ENCODE assay signal across 9 mouse cellular contexts in the genomic region with DNA sequence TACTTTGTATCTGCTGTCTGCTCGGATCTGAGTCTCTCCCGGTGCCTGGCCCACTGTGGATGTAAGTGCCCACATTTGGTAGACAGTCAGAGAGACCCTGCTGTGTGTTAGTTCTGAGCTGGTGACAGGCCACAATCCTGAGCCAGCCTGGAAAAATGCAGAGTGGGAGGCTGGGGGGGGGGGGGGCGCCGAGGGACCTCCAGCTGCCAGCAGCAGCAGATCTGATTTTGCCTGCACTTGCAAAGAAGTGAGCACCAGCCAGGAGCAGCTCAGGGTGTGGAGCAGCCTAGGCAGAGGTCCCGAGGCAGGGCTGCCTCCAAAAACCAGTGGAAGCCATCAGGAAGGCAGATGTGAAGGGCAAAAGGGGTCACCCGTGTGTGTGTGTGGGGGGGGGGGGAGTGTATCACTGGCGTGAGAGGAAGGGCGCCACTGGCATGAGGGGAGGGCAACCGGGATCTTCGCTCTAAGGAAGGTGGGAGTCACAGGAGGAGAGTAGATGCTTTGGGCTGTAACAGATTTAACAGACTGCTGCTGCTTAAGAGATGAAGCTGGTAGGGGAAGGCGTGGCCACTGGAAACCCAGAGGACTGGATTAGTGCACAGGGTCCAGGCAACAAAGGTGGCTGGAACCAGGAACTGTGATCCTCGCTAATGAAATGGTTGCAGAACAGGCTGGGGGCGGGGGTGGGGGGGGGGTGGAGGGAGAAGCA.
DNase-seq lines count a peak whose midpoint lies in the region; ATAC-seq and TF ChIP-seq lines count a peak whose summit lies in the region.
"Had no signal": no experiment of that assay in that cellular context is flagged by ENCODE, and none has a peak within 500 bp of the region (broad histone marks: within the 10 kb centered on the region; RNA-seq: fewer than 3 reads in every experiment).

No protein-coding gene starts in this region.

- H3K9me3 ChIP-seq in liver, embryonic 11.5 days (ENCODE audit: control insufficient read depth, low read length), result no peaks in the 10 kb centered on the region
- H3K9me3 ChIP-seq in embryonic facial prominence, embryonic 10.5 days, result no peaks in the 10 kb centered on the region
- H3K9me3 ChIP-seq in intestine, embryonic 14.5 days (ENCODE audit: control insufficient read depth, low read length), result no peaks in the 10 kb centered on the region

- H3K27ac ChIP-seq in liver, embryonic 11.5 days (ENCODE audit: low read depth, low read length), result no peak overlapping the region
- H3K27ac ChIP-seq in embryonic facial prominence, embryonic 10.5 days (replicated peaks), result peak overlapping the region; percentile 85
- peak overlapping the region; percentile 69 for H3K27ac ChIP-seq in intestine, embryonic 14.5 days (ENCODE audit: low read depth)
- H3K27ac ChIP-seq in olfactory bulb, adult 2 months (ENCODE audit: insufficient read depth, low read depth, low read length), result peak overlapping the region; percentile 94
- H3K27ac ChIP-seq: liver, embryonic 14.5 days had no signal

- H3K4me1 ChIP-seq in liver, embryonic 11.5 days (replicated peaks; ENCODE audit: control insufficient read depth, insufficient read depth, low read length), result no peaks in the 10 kb centered on the region; the same call in 1 of the 2 replicates
- H3K4me1 ChIP-seq in embryonic facial prominence, embryonic 10.5 days, result peaks cover 65% of the 10 kb centered on the region
- peaks cover 20% of the 10 kb centered on the region for H3K4me1 ChIP-seq in intestine, embryonic 14.5 days (replicated peaks; ENCODE audit: control insufficient read depth, insufficient read depth, low read length)
- peaks cover 48% of the 10 kb centered on the region for H3K4me1 ChIP-seq in olfactory bulb, adult 2 months (ENCODE audit: control insufficient read depth, insufficient read depth, low read length)

- no peaks in the 10 kb centered on the region for H3K36me3 ChIP-seq in liver, embryonic 11.5 days (ENCODE audit: control insufficient read depth, insufficient read depth, low read length)
- H3K36me3 ChIP-seq in embryonic facial prominence, embryonic 10.5 days (replicated peaks), result no peaks in the 10 kb centered on the region
- H3K36me3 ChIP-seq in intestine, embryonic 14.5 days (ENCODE audit: control insufficient read depth, insufficient read depth, low read length), result no peaks in the 10 kb centered on the region

- no peak overlapping the region for H3K4me3 ChIP-seq in liver, embryonic 11.5 days (ENCODE audit: low read depth, low read length)
- H3K4me3 ChIP-seq in embryonic facial prominence, embryonic 10.5 days, result peak overlapping the region; percentile 55
- H3K4me3 ChIP-seq in intestine, embryonic 14.5 days (ENCODE audit: low read depth, low read length), result peak overlapping the region; percentile 22; the same call in 1 of the 2 replicates
- peak overlapping the region; percentile 2; the same call in 1 of the 2 replicates for H3K4me3 ChIP-seq in olfactory bulb, adult 2 months (ENCODE audit: insufficient read depth, low read depth, low read length)

- no peak for ATAC-seq in liver, embryonic 11.5 days (replicated peaks; ENCODE audit: low FRiP score)
- ATAC-seq in intestine, embryonic 14.5 days (replicated peaks; ENCODE audit: low FRiP score, low TSS enrichment, low read depth), result peak; percentile 57; the same call in 1 of the 2 replicates

- DNase-seq in liver, embryonic 11.5 days (ENCODE audit: low spot score), result no peak
- DNase-seq in liver, result no peak
- peak; percentile 60 for DNase-seq in embryonic facial prominence, embryonic 10.5 days (ENCODE audit: low spot score)
- no peak for DNase-seq in intestine, embryonic 14.5 days (ENCODE audit: low spot score)
- DNase-seq in cerebellum, adult 11-12 months, result no peak
- no peak for DNase-seq in right cerebral cortex, adult 18-20 months
- DNase-seq in layer of hippocampus, adult 8-10 months (ENCODE audit: low spot score in 2 of 2), result no peak

- peak; percentile 49; the same call in 1 of the 2 replicates for TF ChIP-seq POLR2A in olfactory bulb, adult 2 months (IDR thresholded peaks at IDR 0.05; ENCODE audit: insufficient read depth, low read depth, low read length)

- TF ChIP-seq CTCF in olfactory bulb, adult 2 months (IDR thresholded peaks at IDR 0.05; ENCODE audit: insufficient read depth, low read depth, low read length), result no peak

- peaks cover 29% of the 10 kb centered on the region for H3K27me3 ChIP-seq in liver, embryonic 11.5 days (replicated peaks; ENCODE audit: control insufficient read depth, insufficient read depth, low read length)
- peaks cover 6% of the 10 kb centered on the region; the same call in 1 of the 2 replicates for H3K27me3 ChIP-seq in embryonic facial prominence, embryonic 10.5 days (replicated peaks; ENCODE audit: low read depth, poor library complexity, severe bottlenecking)
- H3K27me3 ChIP-seq in intestine, embryonic 14.5 days (replicated peaks; ENCODE audit: control insufficient read depth, insufficient read depth, low read length), result no peaks in the 10 kb centered on the region

- no peak overlapping the region for H3K9ac ChIP-seq in liver, embryonic 11.5 days (ENCODE audit: low read depth, low read length)
- no peak overlapping the region for H3K9ac ChIP-seq in intestine, embryonic 14.5 days (ENCODE audit: low read length)
- H3K9ac ChIP-seq: liver, embryonic 14.5 days had no signal

- H3K4me2 ChIP-seq in liver, embryonic 11.5 days, result peak overlapping the region; percentile 52; the same call in 1 of the 2 replicates
- peak overlapping the region; percentile 54 for H3K4me2 ChIP-seq in intestine, embryonic 14.5 days (ENCODE audit: low read length)

- 19% methylated on average over 13 of the region's 13 CpGs for WGBS in liver, embryonic 11.5 days
- 9% methylated on average over 13 of the region's 13 CpGs for WGBS in embryonic facial prominence, embryonic 10.5 days
- 31% methylated on average over 11 of the region's 13 CpGs for WGBS in intestine, embryonic 14.5 days
- 10% methylated on average over 13 of the region's 13 CpGs for WGBS in olfactory bulb, adult 2 months
